Mouse (Mus musculus) adrenal gland, adult 18-20 months (tissue): ENCODE results near the gene Olfr494. TPM values are rescaled to one million over a fixed set of nuclear protein-coding genes. Genes with fewer than 3 reads are reported as not detected.

Experiments used
- DNase-seq, 2 experiments: peaks; one replicate each; pipeline ENCODE4 v3.0.0; 2021 to 2022; ENCODE audit warnings: low spot score in 2 of 2
- long read RNA-seq, 2 experiments: library from polyadenylated mRNA; stranded (forward); transcript quantifications; one replicate each; pipeline ENCODE4 v2.0.0; 2021
- total RNA-seq, 2 experiments: library from RNA; stranded (reverse); gene quantifications; 1 replicate in 1 of 2; 2 replicates in 1 of 2; pipeline ENCODE4 v1.2.3; 2021

Gene Olfr494
- total RNA-seq: not detected
- long read RNA-seq, experiment 1: 0 reads
- long read RNA-seq, experiment 2: 0 reads

DNA sequence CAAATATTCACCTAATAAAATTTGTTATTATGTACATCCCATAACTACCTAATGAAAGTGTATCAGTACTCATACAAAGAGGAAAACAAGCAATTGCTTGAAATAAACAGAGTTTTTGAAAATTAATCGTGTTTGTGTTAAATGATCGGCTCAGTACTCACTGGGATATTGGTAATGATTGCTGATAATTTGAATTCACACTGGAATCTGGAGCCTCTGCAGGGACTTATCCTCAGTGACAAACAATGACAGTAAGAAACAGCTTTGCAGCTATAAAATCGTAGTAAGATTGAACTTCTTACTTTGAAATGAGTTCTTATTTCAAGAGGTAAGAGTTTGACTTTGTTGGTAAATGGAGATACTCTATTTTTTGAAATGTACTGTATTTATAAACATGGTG lies at the start of gene Olfr494:
Olfr494 (plus strand) TSS at position 301 of the 400 bp plus-strand sequence.
- DNase-seq: no peak

DNA sequence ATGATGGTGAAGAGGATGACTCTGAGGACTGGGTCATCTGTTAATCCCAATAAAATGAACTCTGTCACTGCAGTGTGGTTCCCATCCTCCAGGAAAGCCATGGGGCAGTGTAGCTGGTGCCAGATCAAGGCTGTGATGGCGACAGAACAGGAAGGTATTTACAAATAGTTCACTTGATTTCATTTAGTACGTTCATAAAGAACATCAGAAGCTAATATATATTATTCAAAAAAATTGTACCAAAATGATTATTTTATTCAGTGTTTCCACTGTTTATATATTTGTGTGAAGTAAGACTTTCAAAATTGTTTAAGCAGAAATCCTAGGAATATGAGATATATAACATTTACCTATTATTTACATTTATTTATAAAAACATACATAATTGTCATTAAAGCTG lies 41.6 kb upstream of the Olfr494 start, which contains the start of gene Olfr492:
Olfr492 (minus strand) TSS at position 101 of the 400 bp plus-strand sequence.
- no peak for DNase-seq

GRCm38 (mm10) chr7:108346879-108347278 lies 18.3 kb upstream of the Olfr494 start, which contains the start of gene Olfr493:
Gene Olfr493, minus strand, starts transcription at chr7:108346979.
- DNase-seq: no peak

DNA sequence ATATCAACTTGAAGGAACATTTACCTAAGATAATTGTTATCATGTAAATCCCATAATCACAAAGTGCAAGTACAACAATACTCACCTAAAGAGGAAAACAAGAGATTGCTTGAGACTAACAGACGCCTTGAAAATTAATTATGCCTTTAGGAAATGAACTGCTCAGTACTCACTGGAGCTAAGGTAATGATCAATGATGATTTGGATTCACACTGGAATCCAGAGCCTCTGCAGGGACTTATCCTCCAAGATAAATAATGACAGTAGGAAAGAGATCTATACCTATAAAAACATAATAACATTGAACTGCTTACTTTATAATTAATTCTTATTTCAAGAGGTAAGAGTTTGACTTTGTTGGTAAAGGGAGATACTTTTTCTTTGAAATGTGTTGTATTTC lies 27.7 kb downstream of the Olfr494 start, which contains the start of gene Olfr495:
Olfr495 (plus strand) TSS at position 301 of the 400 bp plus-strand sequence.
- no peak for DNase-seq

Other genes with a start within 250 kb of the Olfr494 start
- not detected for gene Olfr484, start 237.9 kb upstream of the Olfr494 start, total RNA-seq
- gene Olfr485, start 205.5 kb upstream of the Olfr494 start, total RNA-seq: not detected
- gene Olfr486, start 192.6 kb upstream of the Olfr494 start, total RNA-seq: not detected
- gene Olfr487, start 150.7 kb upstream of the Olfr494 start, total RNA-seq: not detected
- not detected for gene Olfr488, start 107.0 kb upstream of the Olfr494 start, total RNA-seq
- gene Olfr490, start 76.4 kb upstream of the Olfr494 start, total RNA-seq: not detected
- not detected for gene Olfr491, start 51.9 kb upstream of the Olfr494 start, total RNA-seq
- not detected for gene Olfr492, start 41.7 kb upstream of the Olfr494 start, total RNA-seq
- gene Olfr493, start 18.4 kb upstream of the Olfr494 start, total RNA-seq: not detected
- gene Olfr495, start 27.8 kb downstream of the Olfr494 start, total RNA-seq: not detected
- not detected for gene Olfr497, start 55.1 kb downstream of the Olfr494 start, total RNA-seq
- not detected for gene Olfr498, start 100.0 kb downstream of the Olfr494 start, total RNA-seq
- not detected for gene Olfr502, start 159.7 kb downstream of the Olfr494 start, total RNA-seq
- gene Olfr503, start 179.2 kb downstream of the Olfr494 start, total RNA-seq: not detected
- gene Olfr504, start 200.5 kb downstream of the Olfr494 start, total RNA-seq: not detected
- gene Olfr506, start 245.5 kb downstream of the Olfr494 start, total RNA-seq: not detected